Mouse (Mus musculus) neural tube, embryonic 14.5 days (tissue): Measurements from ENCODE around the gene Cts6. TPM values are rescaled to one million over a fixed set of nuclear protein-coding genes. Genes with fewer than 3 reads are reported as not detected.
"Not testable (repeated sequence)": the region's sequence is repeated elsewhere in the genome, so short reads cannot be mapped to it uniquely, and the experiment has no call there.

Experiments
- ATAC-seq: fragments of 200-750 bp; cut with Nextera tagmentation; 2 replicates; pipeline ENCODE4 v1.8.0; 2017; ENCODE audit warnings: low read depth, mild to moderate bottlenecking, moderate TSS enrichment, moderate library complexity
- H3K27ac ChIP-seq: fragments of 300-500 bp; sonication (generic); 2 replicates; pipeline ENCODE4 v1.5.1; 2014; ENCODE audit warnings: low read depth, mild to moderate bottlenecking, control low read depth, low read length, moderate library complexity, mixed read lengths
- H3K27me3 ChIP-seq: fragments of 300-500 bp; sonication (generic); 2 replicates; pipeline ENCODE4 v1.6.1; 2014; ENCODE audit warnings: low read length; ENCODE audit not compliant: control insufficient read depth, insufficient read depth
- H3K36me3 ChIP-seq: fragments of 300-500 bp; sonication (generic); 2 replicates; pipeline ENCODE4 v1.6.1; 2014; ENCODE audit warnings: low read length, mixed read lengths; ENCODE audit not compliant: control insufficient read depth, insufficient read depth
- H3K4me1 ChIP-seq: fragments of 300-500 bp; sonication (generic); 2 replicates; pipeline ENCODE4 v1.6.1; 2014; ENCODE audit warnings: low read length; ENCODE audit not compliant: control insufficient read depth, insufficient read depth
- H3K4me2 ChIP-seq: fragments of 300-500 bp; sonication (generic); 2 replicates; pipeline ENCODE4 v1.6.1; 2014; ENCODE audit warnings: mild to moderate bottlenecking, low read depth, low read length, control low read depth
- H3K4me3 ChIP-seq: fragments of 300-500 bp; sonication (generic); 2 replicates; pipeline ENCODE4 v1.5.1; 2014; ENCODE audit warnings: low read depth, low read length, control low read depth, mixed read lengths
- H3K9ac ChIP-seq: fragments of 300-500 bp; sonication (generic); replicated peaks from 2 replicates; pipeline ENCODE4 v1.6.1; 2014; ENCODE audit warnings: low read depth, mild to moderate bottlenecking, control low read depth, low read length, mixed read lengths
- H3K9me3 ChIP-seq: fragments of 300-500 bp; sonication (generic); 2 replicates; pipeline ENCODE4 v1.6.1; 2016; ENCODE audit warnings: low read length; ENCODE audit not compliant: control insufficient read depth
- WGBS: fragments of 180-500 bp; shearing (Covaris S2); extraction: QIAGEN DNeasy Blood & Tissue Kit; methylation state at CpG from one replicate; pipeline ENCODE4 v1.1.7; 2014; 5-methylcytosine and 5-hydroxymethylcytosine counted together
- polyA plus RNA-seq: library from polyadenylated mRNA; unstranded; fragments of >200 nt; fragmentation: Nextera tagmentation; extraction: Ambion mirVana; gene quantifications from 2 replicates; pipeline ENCODE4 v1.2.1, GENCODE M21; 2014

Gene Cts6
- not detected in 2 replicates for polyA plus RNA-seq

DNA sequence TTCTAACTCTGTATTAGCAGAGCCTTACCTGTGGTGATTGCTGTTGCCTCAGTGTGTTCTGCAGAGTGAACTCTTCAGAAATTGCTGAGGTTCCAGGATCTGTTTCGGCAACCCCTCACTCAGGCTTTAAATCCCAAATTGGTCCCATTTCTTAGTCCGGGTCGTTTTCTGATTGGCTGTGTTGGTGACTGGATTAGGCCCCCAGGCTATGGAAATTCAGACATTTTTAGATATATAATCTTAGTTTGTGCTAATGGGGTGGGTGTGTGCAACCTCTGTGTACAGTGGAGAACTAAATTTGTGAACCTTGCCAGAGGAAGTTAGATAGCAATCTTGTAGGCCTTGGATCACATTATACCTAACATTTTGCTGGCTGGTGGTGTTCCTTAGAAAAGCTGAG, at the start of gene Cts6:
Cts6 (minus strand) TSS at position 101 of the 400 bp plus-strand sequence.
- no peak for ATAC-seq
- peaks cover 12% of the 10 kb centered on the region; the same call in 1 of the 2 replicates for H3K9me3 ChIP-seq

DNA sequence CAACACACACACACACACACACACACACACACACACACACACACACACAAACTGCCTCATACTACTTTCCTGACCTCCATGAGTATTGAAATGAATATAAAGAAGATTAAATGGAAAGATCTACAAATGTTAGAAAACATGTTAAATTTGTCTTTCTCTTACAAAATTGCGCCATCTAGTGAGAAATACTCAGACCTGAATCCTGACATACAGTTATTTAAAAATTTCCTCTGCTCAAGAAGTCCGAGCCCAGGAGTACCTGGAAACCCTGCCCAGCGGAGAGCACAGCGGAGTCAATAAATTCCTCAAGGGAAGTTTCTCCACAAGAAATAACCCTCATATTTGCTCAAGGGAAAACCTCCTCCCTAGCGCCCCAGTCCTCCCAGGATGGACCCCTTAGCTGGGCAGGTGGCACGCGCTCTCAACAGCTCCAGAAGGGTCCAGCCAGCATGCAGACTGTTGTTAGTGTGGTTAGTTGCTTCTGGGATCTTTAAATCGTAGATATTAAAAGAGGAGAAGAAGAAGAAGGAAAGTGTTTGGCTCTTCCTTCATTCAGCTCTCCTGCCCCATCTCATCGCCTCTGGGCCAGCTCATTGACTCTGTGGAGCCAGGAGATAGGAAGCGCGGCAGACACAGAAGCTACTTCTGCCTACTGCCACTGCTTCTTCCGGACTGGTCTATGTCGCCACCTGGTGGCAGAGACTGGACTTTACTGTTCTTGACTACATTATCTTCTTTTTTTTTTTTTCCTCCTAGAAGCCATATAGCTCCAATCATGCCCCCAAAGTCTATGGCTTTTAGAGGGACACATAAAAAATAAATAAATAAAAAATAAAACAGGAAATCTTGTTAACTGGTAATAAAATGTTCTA, 38.1 kb upstream of the Cts6 start:
- Histone ChIP-seq H3K27ac (no peak overlapping the region), H3K9me3 (0 out of 2 replicates have a peak, but pooled peaks cover 4% of the 10 kb centered on the region), H3K9ac (no peak overlapping the region), H3K36me3 (no peaks in the 10 kb centered on the region), H3K27me3 (no peaks in the 10 kb centered on the region), H3K4me1 (no peaks in the 10 kb centered on the region), H3K4me3 (no peak overlapping the region), H3K4me2 (no peak overlapping the region)
- no peak for ATAC-seq
- 65% methylated on average over 13 of the region's 13 CpGs for WGBS

More for the DNA sequence above, at the start of gene Cts6:
- no peaks in the 10 kb centered on the region for H3K36me3 ChIP-seq
- no peaks in the 10 kb centered on the region for H3K27me3 ChIP-seq
- H3K9ac ChIP-seq: no peak within 1 kb of the TSS
- no peak within 1 kb of the TSS for H3K27ac ChIP-seq
- 94% methylated on average over 3 of the region's 3 CpGs for WGBS
- H3K4me3 ChIP-seq: no peak within 1 kb of the TSS
- H3K4me1 ChIP-seq: no peaks in the 10 kb centered on the region
- H3K4me2 ChIP-seq: no peak within 1 kb of the TSS

DNA sequence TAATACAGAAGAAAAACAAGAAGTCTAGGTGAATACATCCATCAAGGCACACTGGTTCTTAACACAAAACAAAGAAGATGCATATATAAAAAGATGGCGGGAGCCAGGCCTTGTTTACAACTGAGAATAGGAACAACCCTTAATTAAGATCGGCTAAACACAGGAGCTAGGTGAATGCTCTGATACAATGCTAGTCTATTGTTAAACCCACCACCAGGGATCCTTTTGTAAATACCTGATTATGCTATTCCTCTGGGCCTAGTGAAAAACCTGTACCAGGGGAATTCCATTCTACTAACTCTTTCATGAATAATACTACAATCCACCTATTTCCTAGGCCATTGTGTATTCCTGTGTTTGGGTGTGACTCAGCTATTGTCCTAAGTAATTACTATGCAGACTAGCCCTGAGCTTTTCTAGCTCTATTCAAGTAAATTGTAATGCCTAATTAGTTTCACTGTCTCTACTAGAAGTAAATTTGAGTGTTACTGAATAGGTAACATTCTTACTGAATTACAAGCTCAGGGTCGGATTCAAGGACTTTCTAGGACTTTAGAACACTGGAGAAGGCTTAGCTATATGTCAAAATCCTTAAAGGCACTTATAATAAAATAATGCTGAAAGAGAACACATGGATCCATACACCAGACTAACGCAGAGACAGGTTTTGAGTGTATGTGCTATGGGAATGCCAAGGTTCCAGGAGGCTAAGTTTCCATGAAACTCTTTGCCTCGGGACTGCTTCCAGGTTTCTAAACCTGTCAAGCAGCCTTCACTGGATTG, 17.9 kb downstream of the Cts6 start:
- not testable (repeated sequence) for H3K27me3 ChIP-seq, H3K27ac ChIP-seq, ATAC-seq, H3K4me2 ChIP-seq, H3K9ac ChIP-seq, H3K9me3 ChIP-seq, H3K36me3 ChIP-seq, H3K4me1 ChIP-seq, H3K4me3 ChIP-seq
- 77% methylated on average over 5 of the region's 5 CpGs for WGBS

DNA sequence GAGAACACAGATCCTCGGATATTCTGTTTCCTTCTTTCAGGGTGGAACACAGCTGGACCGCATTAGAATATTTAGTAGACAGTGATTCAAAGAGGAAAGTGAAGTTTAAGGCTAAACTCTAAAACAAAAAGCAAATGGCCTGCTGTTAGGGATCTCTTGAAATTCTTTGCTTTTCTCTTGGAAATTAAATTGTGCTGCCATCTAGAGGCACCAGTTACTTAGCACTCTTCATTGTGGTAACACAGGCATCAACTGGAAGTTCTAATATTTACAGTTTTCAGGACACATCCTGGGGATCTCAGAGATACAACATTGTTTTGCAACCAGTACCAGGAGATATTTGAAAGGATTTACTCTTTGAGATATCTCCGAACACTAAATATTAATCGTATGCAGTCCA, 38.6 kb downstream of the Cts6 start:
- 87% methylated on average over 4 of the region's 4 CpGs for WGBS
- no peak overlapping the region for H3K4me2 ChIP-seq
- no peak overlapping the region for H3K27ac ChIP-seq
- H3K9ac ChIP-seq: no peak overlapping the region
- H3K4me1 ChIP-seq: no peaks in the 10 kb centered on the region
- H3K36me3 ChIP-seq: no peaks in the 10 kb centered on the region
- no peak overlapping the region for H3K4me3 ChIP-seq
- H3K27me3 ChIP-seq: no peaks in the 10 kb centered on the region
- peaks cover 3% of the 10 kb centered on the region; the same call in 1 of the 2 replicates for H3K9me3 ChIP-seq
- ATAC-seq: no peak

DNA sequence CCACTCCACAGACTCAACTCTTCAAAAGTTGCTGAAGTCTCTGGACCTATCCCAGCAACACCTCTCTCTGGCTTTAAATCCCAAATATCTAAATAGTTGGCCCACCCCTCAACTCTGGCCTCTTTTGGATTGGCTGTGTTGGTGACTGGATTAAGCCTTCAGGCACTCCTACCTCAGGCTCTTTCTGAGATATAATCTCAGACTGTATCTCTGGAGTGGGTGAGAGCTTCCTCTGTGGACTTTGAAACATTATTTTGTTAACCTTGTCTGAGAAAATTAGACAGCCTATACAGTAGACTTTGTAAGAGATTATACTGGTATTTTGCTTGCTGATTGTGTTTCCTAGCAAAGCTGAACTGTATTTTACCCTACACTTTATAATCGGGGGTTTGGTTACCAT, 39.1 kb downstream of the Cts6 start, which contains the start of gene Ctsr:
Ctsr (minus strand) TSS at position 101 of the 400 bp plus-strand sequence.
- H3K4me1 ChIP-seq: no peaks in the 10 kb centered on the region
- no peaks in the 10 kb centered on the region for H3K36me3 ChIP-seq
- WGBS: 89% methylated on average over 1 of the region's 1 CpGs
- H3K27me3 ChIP-seq: no peaks in the 10 kb centered on the region
- no peak within 1 kb of the TSS for H3K27ac ChIP-seq
- no peak within 1 kb of the TSS for H3K4me3 ChIP-seq
- no peak within 1 kb of the TSS for H3K9ac ChIP-seq
- peaks cover 3% of the 10 kb centered on the region; the same call in 1 of the 2 replicates for H3K9me3 ChIP-seq
- ATAC-seq: no peak
- H3K4me2 ChIP-seq: no peak within 1 kb of the TSS

Other genes starting within 250 kb of the Cts6 start
- gene Ctsj, start 197.5 kb downstream of the Cts6 start, polyA plus RNA-seq: not detected in 2 replicates
- gene Ctsq, start 162.8 kb downstream of the Cts6 start, polyA plus RNA-seq: not detected in 2 replicates
- not detected in 2 replicates for gene Ctsr, start 39.2 kb downstream of the Cts6 start, polyA plus RNA-seq
- not detected in 2 replicates for gene Cts8, start 51.9 kb upstream of the Cts6 start, polyA plus RNA-seq
- gene Gm49398, start 85.4 kb upstream of the Cts6 start, polyA plus RNA-seq: not detected in 2 replicates
- not detected in 2 replicates for gene Cts7, start 154.8 kb upstream of the Cts6 start, polyA plus RNA-seq